Mouse (Mus musculus): Measurements from ENCODE around the gene Nup214.

DNA sequence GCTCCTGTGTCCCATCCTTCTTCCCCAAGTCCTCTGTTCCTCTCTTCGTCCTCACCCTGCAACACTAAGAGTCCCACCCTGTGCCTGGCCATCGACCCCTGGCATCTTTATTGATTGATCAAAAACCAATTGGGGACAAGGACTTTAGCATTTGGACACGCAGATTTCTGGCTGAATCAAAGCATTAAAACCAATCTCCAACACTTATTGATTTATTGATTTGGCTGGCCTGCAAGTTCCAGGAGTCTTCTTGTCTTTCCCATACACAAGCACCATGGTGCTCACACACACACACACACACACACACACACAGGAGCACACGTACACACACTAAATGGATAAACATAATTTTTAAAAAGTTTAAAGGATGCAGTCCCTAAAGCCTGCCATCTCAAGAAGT, 31.2 kb upstream of the Nup214 start:
- TF ChIP-seq POLR2A (IDR thresholded peaks at IDR 0.05; ENCODE audit: control insufficient read depth, extremely low read depth, insufficient read depth, low read length, poor library complexity) (no peak), CTCF (IDR thresholded peaks at IDR 0.05; ENCODE audit: borderline replicate concordance, control insufficient read depth, extremely low read depth, insufficient read depth, low read length, poor library complexity) (no peak)

Data from thymus, adult 2 months (tissue).